18 mouse cellular contexts compared by ENCODE assay signal in the genomic region with DNA sequence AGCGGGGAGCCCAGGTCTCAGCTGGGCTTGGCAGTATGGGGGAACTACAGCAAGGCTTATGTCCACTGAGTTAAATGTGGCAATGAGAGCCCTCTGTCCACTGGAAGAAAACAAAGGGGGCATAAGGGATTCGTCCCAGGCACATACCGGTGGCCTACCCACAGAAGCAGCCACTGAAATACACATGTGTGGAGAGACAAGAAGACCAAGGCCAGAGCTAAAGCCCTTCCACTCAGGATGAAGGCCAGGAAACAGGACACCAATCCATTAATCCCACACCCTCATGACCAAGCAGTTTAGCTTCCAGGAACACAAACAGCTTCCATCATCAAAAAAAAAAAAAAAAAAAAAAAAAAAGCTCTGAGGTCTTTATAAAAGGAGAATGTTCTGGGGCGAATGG. TPM values are rescaled to one million over a fixed set of nuclear protein-coding genes. Genes with fewer than 3 reads are reported as not detected.
DNase-seq lines count a peak whose midpoint lies in the region; ATAC-seq and TF ChIP-seq lines count a peak whose summit lies in the region.
"Had no signal": no experiment of that assay in that cellular context is flagged by ENCODE, and none has a peak within 500 bp of the region (broad histone marks: within the 10 kb centered on the region; RNA-seq: fewer than 3 reads in every experiment).

No protein-coding gene starts in this region.

- H3K9me3 ChIP-seq in hindbrain, embryonic 12.5 days (replicated peaks) = no peaks in the 10 kb centered on the region
- no peaks in the 10 kb centered on the region for H3K9me3 ChIP-seq in hindbrain, embryonic 16.5 days (ENCODE audit: control insufficient read depth, low read length)
- H3K9me3 ChIP-seq: heart, embryonic 15.5 days; neural tube, embryonic 12.5 days had no signal

- H3K4me3 ChIP-seq in hindbrain, embryonic 12.5 days = no peak overlapping the region
- H3K4me3 ChIP-seq in hindbrain, embryonic 16.5 days (ENCODE audit: low read length) = no peak overlapping the region
- H3K4me3 ChIP-seq in testis, adult 2 months (ENCODE audit: control insufficient read depth, low read depth, low read length) = no peak overlapping the region
- H3K4me3 ChIP-seq: heart, embryonic 15.5 days; neural tube, embryonic 12.5 days had no signal

- peaks cover 4% of the 10 kb centered on the region; the same call in 1 of the 2 replicates for H3K36me3 ChIP-seq in hindbrain, embryonic 12.5 days
- H3K36me3 ChIP-seq in hindbrain, embryonic 16.5 days (ENCODE audit: control insufficient read depth, insufficient read depth, low read length) = no peaks in the 10 kb centered on the region
- H3K36me3 ChIP-seq in testis, adult 2 months (ENCODE audit: control insufficient read depth, insufficient read depth, low read length) = no peaks in the 10 kb centered on the region
- H3K36me3 ChIP-seq: heart, embryonic 15.5 days; neural tube, embryonic 12.5 days had no signal

- no peak overlapping the region for H3K9ac ChIP-seq in hindbrain, embryonic 12.5 days
- H3K9ac ChIP-seq in hindbrain, embryonic 16.5 days (ENCODE audit: low read depth, low read length) = no peak overlapping the region
- H3K9ac ChIP-seq: heart, embryonic 15.5 days; hindbrain, embryonic 14.5 days; neural tube, embryonic 12.5 days had no signal

- 0 out of 2 replicates have a peak overlapping the region, but pooled peaks have one; percentile 30 for H3K27ac ChIP-seq in hindbrain, embryonic 12.5 days
- no peak overlapping the region for H3K27ac ChIP-seq in hindbrain, embryonic 16.5 days (ENCODE audit: low read depth, low read length)
- H3K27ac ChIP-seq in testis, adult 2 months (ENCODE audit: control insufficient read depth, insufficient read depth, low read depth, low read length) = peak overlapping the region; percentile 46
- H3K27ac ChIP-seq: hindbrain, embryonic 14.5 days; neural tube, embryonic 12.5 days had no signal

- peaks cover 11% of the 10 kb centered on the region for H3K4me1 ChIP-seq in hindbrain, embryonic 12.5 days
- H3K4me1 ChIP-seq in hindbrain, embryonic 16.5 days (ENCODE audit: control insufficient read depth, insufficient read depth, low read depth, low read length) = no peaks in the 10 kb centered on the region; the same call in 1 of the 2 replicates
- no peaks in the 10 kb centered on the region; the same call in 1 of the 2 replicates for H3K4me1 ChIP-seq in testis, adult 2 months (ENCODE audit: control insufficient read depth, insufficient read depth, low read length)

- WGBS in hindbrain, embryonic 12.5 days = 84% methylated on average over 4 of the region's 4 CpGs
- WGBS in hindbrain, embryonic 16.5 days = 83% methylated on average over 4 of the region's 4 CpGs

- no peak overlapping the region for H3K4me2 ChIP-seq in hindbrain, embryonic 12.5 days (replicated peaks)
- no peak overlapping the region for H3K4me2 ChIP-seq in hindbrain, embryonic 16.5 days (ENCODE audit: low read length)
- H3K4me2 ChIP-seq: heart, embryonic 15.5 days; hindbrain, embryonic 14.5 days; neural tube, embryonic 12.5 days had no signal

- DNase-seq in testis, postnatal 10 days (ENCODE audit: low spot score) = no peak
- peak; percentile 63 for DNase-seq in gastrocnemius, postnatal 25 days
- DNase-seq in testis, postnatal 14 days (ENCODE audit: low spot score) = no peak
- DNase-seq in thymus, postnatal 36 days = no peak
- DNase-seq: cerebellum, adult 9-10 months; embryo, embryonic 11 days; kidney, adult 11 months; spleen, adult 18-20 months had no signal

- no peaks in the 10 kb centered on the region for H3K27me3 ChIP-seq in hindbrain, embryonic 12.5 days
- no peaks in the 10 kb centered on the region for H3K27me3 ChIP-seq in hindbrain, embryonic 16.5 days (replicated peaks; ENCODE audit: control insufficient read depth, insufficient read depth, low read length)
- H3K27me3 ChIP-seq in testis, adult 2 months (ENCODE audit: control insufficient read depth, insufficient read depth, low read length) = no peaks in the 10 kb centered on the region
- H3K27me3 ChIP-seq: heart, embryonic 15.5 days; neural tube, embryonic 12.5 days; Patski had no signal

- ATAC-seq in hindbrain, embryonic 12.5 days (ENCODE audit: low FRiP score) = no peak
- ATAC-seq in hindbrain, embryonic 16.5 days = no peak
- ATAC-seq: midbrain, embryonic 16.5 days; Patski had no signal

- TF ChIP-seq CTCF in testis, adult 2 months (IDR thresholded peaks at IDR 0.05; ENCODE audit: control insufficient read depth, insufficient read depth, insufficient replicate concordance, low read depth, low read length) = no peak

- TF ChIP-seq POLR2A in testis, adult 2 months (IDR thresholded peaks at IDR 0.05; ENCODE audit: control insufficient read depth, low read depth, low read length) = no peak

RNA-seq across cellular contexts. Expression of a gene that starts 19.2 kb away (rescaled TPM):
- 5.9 and 6.8 TPM in 2 replicates for polyA plus RNA-seq in hindbrain, embryonic 12.5 days (2016; fragmentation: Nextera tagmentation; extraction: Ambion mirVana)
- polyA plus RNA-seq in hindbrain, embryonic 16.5 days (2015; fragmentation: Nextera tagmentation; extraction: Ambion mirVana) = 6.0 and 7.1 TPM in 2 replicates
- 3.3 and 4.4 TPM in 2 replicates for polyA plus RNA-seq in testis, adult 2 months (2012; rRNA removed)
- total RNA-seq in gastrocnemius, postnatal 25 days (2021) = 100 to 1,000 TPM; 216 to 239 TPM
- total RNA-seq: CH12.LX; megakaryocyte progenitor cell, adult 5-6 weeks had no signal
